Mouse (Mus musculus) liver, embryonic 13.5 days (tissue): ENCODE measurements at regions not wholly inside any gene's neighbourhood (a gene's known extent, or its start where the extent isn't known, plus 50 kb on each side); places are given as distances from the start of the nearest gene placed in this dataset.
A peak's percentile ranks its signal among the peaks of the same experiment; 100 is the strongest.
"Not testable (repeated sequence)": the region's sequence is repeated elsewhere in the genome, so short reads cannot be mapped to it uniquely, and the experiment has no call there.

Experiments
- ATAC-seq: fragments of 200-750 bp; cut with Nextera tagmentation; 2 replicates; pipeline ENCODE4 v1.8.0; 2017; ENCODE audit warnings: low read depth, mild to moderate bottlenecking, moderate number of reproducible peaks, moderate library complexity
- DNase-seq: peaks from one replicate; pipeline ENCODE4 v3.0.0; 2022
- H3K27ac ChIP-seq: fragments of 300-500 bp; sonication (generic); 2 replicates; pipeline ENCODE4 v1.5.1; 2015; ENCODE audit warnings: moderate library complexity, mild to moderate bottlenecking, inconsistent platforms
- H3K27me3 ChIP-seq: fragments of 300-500 bp; sonication (generic); 2 replicates; pipeline ENCODE4 v1.6.1; 2015; ENCODE audit warnings: mild to moderate bottlenecking, inconsistent platforms
- H3K36me3 ChIP-seq: fragments of 300-500 bp; sonication (generic); 2 replicates; pipeline ENCODE4 v1.6.1; 2015; ENCODE audit warnings: mild to moderate bottlenecking, inconsistent platforms
- H3K4me1 ChIP-seq: fragments of 300-500 bp; sonication (generic); replicated peaks from 2 replicates; pipeline ENCODE4 v1.6.1; 2015; ENCODE audit warnings: inconsistent platforms
- H3K4me2 ChIP-seq: fragments of 300-500 bp; sonication (generic); 2 replicates; pipeline ENCODE4 v1.6.1; 2015; ENCODE audit warnings: inconsistent platforms, mild to moderate bottlenecking, moderate library complexity
- H3K4me3 ChIP-seq: fragments of 300-500 bp; sonication (generic); replicated peaks from 2 replicates; pipeline ENCODE4 v1.5.1; 2015; ENCODE audit warnings: mild to moderate bottlenecking, inconsistent platforms
- H3K9ac ChIP-seq: fragments of 300-500 bp; sonication (generic); 2 replicates; pipeline ENCODE4 v1.6.1; 2015; ENCODE audit warnings: mild to moderate bottlenecking, inconsistent platforms
- H3K9me3 ChIP-seq: fragments of 300-500 bp; sonication (generic); replicated peaks from 2 replicates; pipeline ENCODE4 v1.6.1; 2016; ENCODE audit warnings: inconsistent platforms
- WGBS: fragments of 180-500 bp; shearing (Covaris S2); methylation state at CpG from one replicate; pipeline ENCODE4 v1.1.7; 2015; ENCODE audit not compliant: insufficient replicate concordance; 5-methylcytosine and 5-hydroxymethylcytosine counted together

DNA sequence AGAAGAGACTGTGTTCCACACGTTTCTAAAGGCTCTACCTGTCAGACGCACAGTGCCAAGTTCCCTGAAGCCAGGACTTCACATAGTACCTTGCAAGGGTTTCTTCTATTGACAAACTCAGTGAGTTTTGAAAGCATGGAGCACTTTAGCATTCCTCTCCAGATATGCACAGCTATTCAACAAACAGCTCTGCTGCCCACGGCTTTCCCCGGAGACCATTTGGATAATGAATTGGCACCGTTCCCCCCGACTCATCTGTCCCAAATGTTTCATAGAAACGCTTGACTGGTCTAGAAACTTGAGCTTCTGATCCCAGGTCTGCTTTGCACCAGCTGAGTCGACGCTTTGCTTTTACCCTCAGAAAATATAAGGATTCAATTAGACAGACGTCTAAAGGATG lies 162.2 kb upstream of the St6galnac5 start:
- no peak for ATAC-seq
- H3K4me1 ChIP-seq = no peaks in the 10 kb centered on the region
- no peaks in the 10 kb centered on the region for H3K36me3 ChIP-seq
- H3K9me3 ChIP-seq = no peaks in the 10 kb centered on the region
- DNase-seq = no peak
- H3K27me3 ChIP-seq = no peaks in the 10 kb centered on the region
- no peak overlapping the region for H3K27ac ChIP-seq
- H3K4me3 ChIP-seq = no peak overlapping the region
- H3K4me2 ChIP-seq = no peak overlapping the region
- WGBS = 67% methylated on average over 10 of the region's 10 CpGs
- H3K9ac ChIP-seq = no peak overlapping the region

DNA sequence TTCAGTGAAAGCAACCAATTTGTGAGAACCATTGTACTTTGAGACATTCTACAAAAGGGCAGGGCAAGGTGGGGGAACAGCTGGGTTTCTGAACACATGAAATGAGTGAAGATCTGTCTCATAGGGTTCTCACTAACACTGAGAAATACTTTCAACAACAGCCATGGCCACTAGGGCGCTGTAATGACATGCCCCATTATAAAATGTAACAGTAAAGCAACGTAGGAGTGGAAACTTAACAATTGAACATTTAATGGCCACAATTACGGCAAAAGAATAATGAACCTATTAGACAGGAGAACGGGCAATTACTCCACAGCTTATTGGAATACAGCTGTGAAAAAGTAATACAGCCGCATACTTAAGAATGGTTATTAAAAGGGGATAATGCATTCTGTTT lies 158.9 kb upstream of the St6galnac5 start:
- H3K4me1 ChIP-seq = no peaks in the 10 kb centered on the region
- no peak overlapping the region for H3K4me2 ChIP-seq
- ATAC-seq (no peak), DNase-seq (no peak)
- no peak overlapping the region for H3K9ac ChIP-seq
- 69% methylated on average over 5 of the region's 5 CpGs for WGBS
- no peaks in the 10 kb centered on the region for H3K36me3 ChIP-seq
- H3K4me3 ChIP-seq = no peak overlapping the region
- no peak overlapping the region for H3K27ac ChIP-seq
- H3K9me3 ChIP-seq = no peaks in the 10 kb centered on the region
- no peaks in the 10 kb centered on the region for H3K27me3 ChIP-seq

DNA sequence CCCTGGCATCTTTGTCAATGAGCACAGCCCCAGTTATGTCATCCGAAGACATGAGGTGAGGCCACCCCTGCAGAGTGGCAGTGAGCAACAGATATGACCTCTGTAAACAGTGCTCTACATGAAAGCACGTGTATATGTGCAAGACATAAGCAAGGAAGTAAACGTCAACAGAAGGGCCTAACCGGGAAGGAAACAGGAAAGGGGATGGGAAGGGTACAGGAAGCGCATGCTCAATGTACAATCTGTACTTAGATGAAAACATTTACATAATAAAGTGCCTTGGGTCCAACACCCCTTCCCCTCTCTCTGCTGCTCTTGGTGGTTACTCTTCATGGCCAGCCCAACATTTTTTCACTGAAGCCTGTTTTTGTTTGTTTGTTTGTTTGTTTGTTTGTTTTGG lies 143.3 kb upstream of the St6galnac5 start:
- Histone ChIP-seq H3K4me3 (no peak overlapping the region), H3K27me3 (no peaks in the 10 kb centered on the region), H3K4me1 (peaks cover 4% of the 10 kb centered on the region; the same call in 1 of the 2 replicates), H3K9ac (no peak overlapping the region), H3K27ac (no peak overlapping the region), H3K36me3 (no peaks in the 10 kb centered on the region), H3K4me2 (no peak overlapping the region), H3K9me3 (no peaks in the 10 kb centered on the region)
- DNase-seq = no peak
- ATAC-seq = no peak
- WGBS = 62% methylated on average over 5 of the region's 5 CpGs

DNA sequence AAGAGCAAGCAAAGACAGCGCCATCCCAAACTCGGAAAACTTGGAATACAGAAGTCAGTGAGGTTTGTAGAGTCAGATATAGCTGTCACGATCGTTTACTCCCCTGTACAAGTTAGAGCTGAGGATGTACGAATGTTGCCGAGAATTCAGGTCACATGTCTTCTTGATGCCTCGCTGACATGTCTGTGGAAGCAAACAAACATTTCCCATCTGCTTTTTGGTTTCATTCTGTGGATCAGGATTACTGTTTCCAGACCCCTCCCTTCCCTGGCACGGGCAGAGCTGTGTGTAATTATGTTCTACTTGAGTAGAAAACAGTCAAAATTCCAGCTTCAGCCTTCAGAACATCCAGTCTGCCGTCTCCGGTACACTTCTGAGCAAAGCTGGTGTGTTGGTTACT lies 139.9 kb upstream of the St6galnac5 start:
- no peak for ATAC-seq
- H3K9ac ChIP-seq = no peak overlapping the region
- 71% methylated on average over 10 of the region's 10 CpGs for WGBS

DNA sequence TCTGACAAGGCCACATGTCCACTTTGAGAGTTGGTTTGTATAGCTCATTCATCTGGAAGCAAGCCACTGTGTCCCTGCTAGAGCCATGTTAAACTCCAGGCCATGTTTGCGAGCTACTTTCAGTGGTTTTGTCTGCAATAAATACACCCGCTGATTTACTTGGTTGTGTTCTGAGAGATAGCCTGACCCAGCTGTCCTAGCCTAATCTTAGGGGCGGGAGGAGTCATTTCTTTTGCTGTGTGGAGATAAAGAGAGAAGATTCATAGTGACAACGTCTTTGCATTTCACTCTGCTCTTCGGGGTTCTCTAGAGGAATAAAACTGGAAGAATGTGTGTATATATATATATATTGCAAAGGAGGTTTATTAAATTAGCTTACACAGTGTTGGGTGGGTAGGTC lies 137.1 kb upstream of the St6galnac5 start:
- no peak for DNase-seq
- no peak overlapping the region for H3K27ac ChIP-seq
- 20% methylated on average over 5 of the region's 5 CpGs for WGBS
- peak; percentile 18; the same call in 1 of the 2 replicates for ATAC-seq
- H3K27me3 ChIP-seq = no peaks in the 10 kb centered on the region
- H3K9ac ChIP-seq = no peak overlapping the region
- no peak overlapping the region for H3K4me2 ChIP-seq
- no peaks in the 10 kb centered on the region for H3K9me3 ChIP-seq
- no peaks in the 10 kb centered on the region for H3K36me3 ChIP-seq
- H3K4me3 ChIP-seq = no peak overlapping the region
- peaks cover 13% of the 10 kb centered on the region for H3K4me1 ChIP-seq

More for the DNA sequence above, 139.9 kb upstream of the St6galnac5 start:
- no peaks in the 10 kb centered on the region for H3K27me3 ChIP-seq
- H3K4me1 ChIP-seq = peaks cover 13% of the 10 kb centered on the region
- H3K4me2 ChIP-seq = no peak overlapping the region
- H3K4me3 ChIP-seq = no peak overlapping the region
- no peak overlapping the region for H3K27ac ChIP-seq
- H3K36me3 ChIP-seq = no peaks in the 10 kb centered on the region
- DNase-seq = no peak
- no peaks in the 10 kb centered on the region for H3K9me3 ChIP-seq

DNA sequence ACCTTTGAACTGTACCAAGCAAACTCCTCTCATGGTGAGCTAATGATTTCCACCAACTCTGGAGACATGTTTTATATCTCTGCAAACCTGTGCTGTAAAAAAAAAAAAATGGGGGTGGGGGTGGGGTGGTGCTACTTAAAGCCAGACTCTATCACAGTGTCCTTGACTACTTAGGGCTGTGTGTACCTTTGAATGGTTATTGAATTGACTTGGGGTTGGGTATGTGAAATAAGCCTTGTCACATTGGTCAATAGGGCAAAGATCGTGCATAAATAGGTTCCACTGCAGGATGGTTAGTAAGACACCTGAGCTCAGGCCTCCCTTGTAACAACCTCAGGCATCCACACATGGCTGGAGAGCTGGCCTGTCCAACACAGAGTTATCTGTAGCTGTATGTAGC lies 136.6 kb upstream of the St6galnac5 start:
- Histone ChIP-seq H3K9ac (no peak overlapping the region), H3K27me3 (no peaks in the 10 kb centered on the region), H3K4me2 (no peak overlapping the region), H3K9me3 (no peaks in the 10 kb centered on the region), H3K27ac (no peak overlapping the region), H3K4me1 (peaks cover 13% of the 10 kb centered on the region), H3K4me3 (no peak overlapping the region), H3K36me3 (no peaks in the 10 kb centered on the region)
- DNase-seq (no peak), ATAC-seq (peak; percentile 20; the same call in 1 of the 2 replicates)
- 48% methylated on average over 1 of the region's 1 CpGs for WGBS

DNA sequence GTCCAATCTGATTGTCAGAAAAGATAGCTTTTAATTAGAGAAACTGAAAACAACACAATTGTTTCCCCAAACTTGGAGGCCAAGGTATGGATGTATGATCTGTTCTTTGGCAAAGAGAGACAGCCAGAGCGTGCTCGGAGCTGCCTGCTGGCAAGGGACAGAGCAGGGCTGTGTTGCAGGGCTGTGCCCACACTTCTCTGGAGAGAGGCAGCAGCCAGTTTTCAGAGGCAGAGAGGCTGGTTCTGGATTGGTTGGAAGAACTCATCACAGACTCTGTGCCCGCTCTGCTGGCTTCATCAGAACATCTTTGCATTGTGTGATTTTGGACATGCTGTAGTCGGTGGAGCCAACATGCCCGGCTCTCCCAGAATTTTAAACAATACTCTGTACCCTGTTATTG lies 123.5 kb upstream of the St6galnac5 start:
- DNase-seq (no peak), ATAC-seq (no peak)
- Histone ChIP-seq H3K27ac (no peak overlapping the region), H3K9me3 (no peaks in the 10 kb centered on the region), H3K9ac (no peak overlapping the region), H3K4me1 (no peaks in the 10 kb centered on the region), H3K36me3 (no peaks in the 10 kb centered on the region), H3K4me2 (no peak overlapping the region), H3K4me3 (no peak overlapping the region), H3K27me3 (no peaks in the 10 kb centered on the region)
- WGBS = 74% methylated on average over 5 of the region's 5 CpGs

- not testable (repeated sequence) for H3K4me1 ChIP-seq, H3K4me3 ChIP-seq, H3K27ac ChIP-seq, ATAC-seq, H3K4me2 ChIP-seq, H3K9ac ChIP-seq, H3K9me3 ChIP-seq, H3K36me3 ChIP-seq, DNase-seq, H3K27me3 ChIP-seq
- 68% methylated on average over 4 of the region's 4 CpGs for whole genome bisulfite sequencing
Measured at GRCm38 (mm10) chr3:153090572-153090971, 108.5 kb upstream of the St6galnac5 start.

- Histone ChIP-seq H3K9ac (no peak overlapping the region), H3K9me3 (no peaks in the 10 kb centered on the region), H3K36me3 (no peaks in the 10 kb centered on the region), H3K27me3 (0 out of 2 replicates have a peak, but pooled peaks cover 4% of the 10 kb centered on the region), H3K4me1 (no peaks in the 10 kb centered on the region), H3K4me2 (no peak overlapping the region), H3K4me3 (no peak overlapping the region), H3K27ac (no peak overlapping the region)
- WGBS = 57% methylated on average over 17 of the region's 17 CpGs
- ATAC-seq (no peak), DNase-seq (no peak)
Measured at GRCm38 (mm10) chr3:153085096-153085788, 103.2 kb upstream of the St6galnac5 start.

DNA sequence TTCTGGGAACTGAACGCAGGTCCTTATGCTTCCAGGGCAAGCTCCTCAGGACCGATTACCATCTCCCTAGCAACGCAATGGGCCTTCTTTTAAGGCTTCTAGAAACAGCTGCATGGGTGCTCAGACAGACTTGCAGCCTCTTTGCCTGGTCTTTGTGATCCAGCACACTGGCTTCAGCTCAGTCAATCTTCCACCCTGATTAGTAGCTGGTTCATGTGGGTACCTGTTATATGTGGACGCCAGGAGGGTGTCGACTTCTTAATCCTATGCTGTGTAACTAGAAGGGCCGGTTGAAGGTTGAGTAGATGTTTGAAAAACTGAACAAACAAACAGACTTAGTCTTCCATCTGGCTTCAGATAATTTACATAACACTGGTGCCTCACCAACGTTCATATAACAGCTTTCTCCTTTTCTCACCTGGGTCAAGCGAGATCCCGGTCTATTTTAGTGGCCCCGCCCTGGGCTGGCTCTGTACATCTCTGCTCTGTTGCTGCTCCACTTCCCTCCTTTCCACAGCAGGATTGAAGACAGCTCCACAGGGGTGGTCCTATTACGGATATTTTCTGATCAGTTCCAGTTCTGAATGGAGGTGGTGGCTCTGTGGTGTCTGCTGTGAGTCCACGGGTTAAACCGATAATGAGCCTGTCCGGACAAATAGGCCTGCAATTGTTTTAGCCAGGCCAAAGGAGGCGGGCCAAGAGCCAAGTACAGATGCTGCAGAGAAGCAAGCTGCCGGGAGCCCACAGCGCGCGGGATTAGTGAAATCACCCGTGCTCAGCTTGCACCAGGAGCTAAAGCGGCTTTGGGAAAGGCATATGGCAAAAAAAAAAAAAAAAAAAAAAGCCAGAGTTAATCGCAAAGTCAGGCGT lies 102.4 kb upstream of the St6galnac5 start:
- H3K36me3 ChIP-seq = no peaks in the 10 kb centered on the region
- H3K27ac ChIP-seq = no peak overlapping the region
- H3K9me3 ChIP-seq = no peaks in the 10 kb centered on the region
- H3K4me1 ChIP-seq = no peaks in the 10 kb centered on the region
- ATAC-seq (no peak), DNase-seq (no peak)
- H3K9ac ChIP-seq = no peak overlapping the region
- H3K4me2 ChIP-seq = no peak overlapping the region
- no peak overlapping the region for H3K4me3 ChIP-seq
- 70% methylated on average over 23 of the region's 23 CpGs for WGBS
- H3K27me3 ChIP-seq = 0 out of 2 replicates have a peak, but pooled peaks cover 4% of the 10 kb centered on the region

DNA sequence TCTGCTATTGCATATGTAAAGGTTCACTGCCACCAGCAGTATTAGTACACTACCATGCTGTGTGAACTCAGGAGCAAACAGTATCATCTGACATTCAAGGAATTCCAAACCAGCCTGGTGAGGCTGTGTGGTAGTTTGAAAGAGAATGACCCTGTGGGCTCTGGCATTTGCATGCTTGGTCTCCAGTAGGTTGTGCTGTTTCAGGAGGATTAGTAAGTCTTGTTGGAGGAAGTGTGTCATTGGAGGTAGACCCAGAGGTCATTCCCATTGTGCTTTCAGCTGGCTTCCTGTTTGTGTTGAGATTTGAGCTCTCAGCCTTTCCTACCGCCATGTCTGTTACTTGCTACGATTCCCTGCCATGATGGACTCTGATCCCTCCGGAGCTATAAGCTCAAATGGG lies 98.3 kb upstream of the St6galnac5 start:
- Histone ChIP-seq H3K9ac (no peak overlapping the region), H3K27ac (no peak overlapping the region), H3K27me3 (peaks cover 11% of the 10 kb centered on the region; the same call in 1 of the 2 replicates), H3K36me3 (no peaks in the 10 kb centered on the region), H3K4me1 (no peaks in the 10 kb centered on the region), H3K4me3 (no peak overlapping the region), H3K4me2 (no peak overlapping the region), H3K9me3 (no peaks in the 10 kb centered on the region)
- no peak for ATAC-seq
- WGBS = 49% methylated on average over 3 of the region's 3 CpGs
- no peak for DNase-seq
